Mouse (Mus musculus) central nervous system, embryonic 18 days (tissue): ENCODE measurements around the gene Rai2. TPM values are rescaled to one million over a fixed set of nuclear protein-coding genes. Genes with fewer than 3 reads are reported as not detected.

Experiments used
- polyA plus RNA-seq: library from polyadenylated mRNA; depleted of rRNA; stranded (reverse); fragments of >200 nt; gene quantifications from 2 replicates; pipeline ENCODE4 v1.2.3, GENCODE M21; 2012; rRNA removed

Rai2 gene
- 12.4 and 13.0 TPM in 2 replicates for polyA plus RNA-seq

GRCm38 (mm10) chrX:161716865-161717763 lies at the start of gene Rai2:
Gene Rai2 (plus strand): TSS chrX:161717069.

